9 mouse cellular contexts compared by ENCODE assay signal in the genomic region with DNA sequence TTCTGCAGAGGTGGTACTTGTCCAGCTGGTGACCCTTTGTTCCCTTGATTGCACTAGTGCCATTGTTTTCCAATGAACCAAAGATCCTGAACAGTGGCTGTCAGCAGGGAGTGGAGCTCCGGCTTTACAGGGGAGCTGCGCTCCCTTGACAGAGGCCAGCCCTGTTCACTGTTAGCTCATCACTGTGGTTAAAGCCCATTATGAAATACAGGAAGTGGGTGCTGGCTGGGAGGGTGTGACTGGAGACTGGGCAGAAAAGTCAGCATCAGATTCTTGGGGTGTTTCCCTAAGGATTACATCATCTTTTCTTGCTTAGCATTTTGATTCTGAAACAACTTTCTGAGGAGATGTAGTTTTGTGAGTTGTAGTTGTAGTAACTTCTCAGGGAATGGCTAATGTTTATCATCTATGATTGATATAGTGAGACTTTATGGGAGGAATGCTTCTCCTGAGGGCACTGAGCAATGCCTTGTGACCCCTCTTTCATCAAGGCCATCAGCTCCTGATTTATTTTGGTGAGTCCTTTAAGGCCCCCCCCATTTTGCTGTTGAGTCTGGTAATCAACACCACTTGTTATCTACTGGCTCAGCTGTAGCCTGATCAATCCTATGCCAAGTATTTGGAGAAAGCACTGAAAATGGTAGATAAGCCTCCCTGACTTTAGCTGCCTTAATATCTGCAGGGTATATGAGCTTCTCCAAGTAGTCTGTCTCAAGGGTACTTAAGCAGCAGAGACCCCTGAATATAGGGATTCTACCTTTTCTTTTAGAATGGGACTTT. TPM values are rescaled to one million over a fixed set of nuclear protein-coding genes. Genes with fewer than 3 reads are reported as not detected.
DNase-seq lines count a peak whose midpoint lies in the region; ATAC-seq and TF ChIP-seq lines count a peak whose summit lies in the region.
"Had no signal": no experiment of that assay in that cellular context is flagged by ENCODE, and none has a peak within 500 bp of the region (broad histone marks: within the 10 kb centered on the region; RNA-seq: fewer than 3 reads in every experiment).

No protein-coding gene starts in this region.

- no peak for TF ChIP-seq CTCF in testis, adult 2 months (IDR thresholded peaks at IDR 0.05; ENCODE audit: control insufficient read depth, insufficient read depth, insufficient replicate concordance, low read depth, low read length)
- TF ChIP-seq CTCF in midbrain, postnatal 0 days (IDR thresholded peaks at IDR 0.05): no peak

- no peaks in the 10 kb centered on the region for H3K4me1 ChIP-seq in testis, adult 2 months (ENCODE audit: control insufficient read depth, insufficient read depth, low read length)
- H3K4me1 ChIP-seq in heart, embryonic 12.5 days (replicated peaks): peaks cover 13% of the 10 kb centered on the region
- H3K4me1 ChIP-seq in stomach, embryonic 15.5 days: no peaks in the 10 kb centered on the region
- H3K4me1 ChIP-seq in midbrain, postnatal 0 days (ENCODE audit: insufficient read depth, low read length): no peaks in the 10 kb centered on the region
- H3K4me1 ChIP-seq in forebrain, embryonic 13.5 days: no peaks in the 10 kb centered on the region

- H3K4me3 ChIP-seq in testis, adult 2 months (ENCODE audit: control insufficient read depth, low read depth, low read length): peak overlapping the region; percentile 20
- H3K4me3 ChIP-seq in heart, embryonic 12.5 days: no peak overlapping the region
- H3K4me3 ChIP-seq in stomach, embryonic 15.5 days (replicated peaks): no peak overlapping the region
- H3K4me3 ChIP-seq in midbrain, postnatal 0 days (ENCODE audit: low read depth, low read length): no peak overlapping the region
- no peak overlapping the region for H3K4me3 ChIP-seq in forebrain, embryonic 13.5 days

- no peak for TF ChIP-seq POLR2A in testis, adult 2 months (IDR thresholded peaks at IDR 0.05; ENCODE audit: control insufficient read depth, low read depth, low read length)

- no peaks in the 10 kb centered on the region for H3K9me3 ChIP-seq in heart, embryonic 12.5 days (replicated peaks)
- no peaks in the 10 kb centered on the region for H3K9me3 ChIP-seq in stomach, embryonic 15.5 days
- no peaks in the 10 kb centered on the region for H3K9me3 ChIP-seq in midbrain, postnatal 0 days (ENCODE audit: low read length)
- no peaks in the 10 kb centered on the region for H3K9me3 ChIP-seq in forebrain, embryonic 13.5 days (replicated peaks)

- H3K27ac ChIP-seq in testis, adult 2 months (ENCODE audit: control insufficient read depth, insufficient read depth, low read depth, low read length): peak overlapping the region; percentile 36; the same call in 1 of the 2 replicates
- no peak overlapping the region for H3K27ac ChIP-seq in heart, embryonic 12.5 days (ENCODE audit: poor library complexity, severe bottlenecking)
- no peak overlapping the region for H3K27ac ChIP-seq in stomach, embryonic 15.5 days
- H3K27ac ChIP-seq in midbrain, postnatal 0 days (ENCODE audit: low read depth, low read length): no peak overlapping the region
- no peak overlapping the region for H3K27ac ChIP-seq in forebrain, embryonic 13.5 days

- peak; percentile 81 for ATAC-seq in heart, embryonic 12.5 days (ENCODE audit: insufficient number of reproducible peaks, low FRiP score)
- ATAC-seq in stomach, embryonic 15.5 days (ENCODE audit: insufficient read depth, low FRiP score, low read depth): 0 out of 2 replicates have a peak, but pooled peaks have one; percentile 68
- ATAC-seq in midbrain, postnatal 0 days (ENCODE audit: low FRiP score): no peak
- no peak for ATAC-seq in forebrain, embryonic 13.5 days
- ATAC-seq: forebrain, embryonic 16.5 days had no signal

- no peak overlapping the region for H3K4me2 ChIP-seq in heart, embryonic 12.5 days
- H3K4me2 ChIP-seq in stomach, embryonic 15.5 days: no peak overlapping the region
- H3K4me2 ChIP-seq in midbrain, postnatal 0 days (ENCODE audit: low read depth, low read length, poor library complexity, severe bottlenecking): no peak overlapping the region
- no peak overlapping the region for H3K4me2 ChIP-seq in forebrain, embryonic 13.5 days

- H3K36me3 ChIP-seq in testis, adult 2 months (ENCODE audit: control insufficient read depth, insufficient read depth, low read length): no peaks in the 10 kb centered on the region
- peaks cover 54% of the 10 kb centered on the region for H3K36me3 ChIP-seq in heart, embryonic 12.5 days
- H3K36me3 ChIP-seq in stomach, embryonic 15.5 days: peaks cover 6% of the 10 kb centered on the region; the same call in 1 of the 2 replicates
- H3K36me3 ChIP-seq in midbrain, postnatal 0 days (ENCODE audit: insufficient read depth, low read length): peaks cover 12% of the 10 kb centered on the region
- H3K36me3 ChIP-seq in forebrain, embryonic 13.5 days (ENCODE audit: poor library complexity, severe bottlenecking): peaks cover 32% of the 10 kb centered on the region

- no peaks in the 10 kb centered on the region for H3K27me3 ChIP-seq in testis, adult 2 months (ENCODE audit: control insufficient read depth, insufficient read depth, low read length)
- no peaks in the 10 kb centered on the region for H3K27me3 ChIP-seq in heart, embryonic 12.5 days (replicated peaks)
- no peaks in the 10 kb centered on the region for H3K27me3 ChIP-seq in stomach, embryonic 15.5 days (replicated peaks)
- H3K27me3 ChIP-seq in midbrain, postnatal 0 days (ENCODE audit: insufficient read depth, low read length): no peaks in the 10 kb centered on the region
- no peaks in the 10 kb centered on the region for H3K27me3 ChIP-seq in forebrain, embryonic 13.5 days

- H3K9ac ChIP-seq in heart, embryonic 12.5 days: no peak overlapping the region
- no peak overlapping the region for H3K9ac ChIP-seq in stomach, embryonic 15.5 days
- no peak overlapping the region for H3K9ac ChIP-seq in midbrain, postnatal 0 days (replicated peaks; ENCODE audit: low read length, poor library complexity, severe bottlenecking)
- H3K9ac ChIP-seq in forebrain, embryonic 13.5 days: no peak overlapping the region

- WGBS in heart, embryonic 12.5 days: 6% methylated on average over 2 of the region's 2 CpGs
- 53% methylated on average over 2 of the region's 2 CpGs for WGBS in stomach, embryonic 15.5 days
- WGBS in midbrain, postnatal 0 days: 14% methylated on average over 2 of the region's 2 CpGs
- 7% methylated on average over 2 of the region's 2 CpGs for WGBS in forebrain, embryonic 13.5 days

- DNase-seq in testis, postnatal 10 days (ENCODE audit: low spot score): no peak
- DNase-seq in lung, adult 18-20 months: peak; percentile 52 to 76
- no peak for DNase-seq in midbrain, postnatal 0 days (ENCODE audit: low spot score)
- DNase-seq in ovary, adult 18-20 months (ENCODE audit: low spot score): no peak

RNA-seq across cellular contexts. Expression of gene Arntl2, which starts 19.1 kb away (rescaled TPM):
- 2.7 and 3.0 TPM in 2 replicates for polyA plus RNA-seq in testis, adult 2 months (2012; rRNA removed)
- 3.1 and 3.5 TPM in 2 replicates for polyA plus RNA-seq in heart, embryonic 12.5 days (2016; fragmentation: Nextera tagmentation; extraction: Ambion mirVana)
- 8.2 and 8.4 TPM in 2 replicates for polyA plus RNA-seq in stomach, embryonic 15.5 days (2015; fragmentation: Nextera tagmentation; extraction: Ambion mirVana)
- total RNA-seq in midbrain, postnatal 0 days (2014; rRNA removed): 2.5 and 6.4 TPM in 2 replicates
- polyA plus RNA-seq in midbrain, postnatal 0 days (2015; fragmentation: Nextera tagmentation; extraction: Ambion mirVana): 4.5 and 6.4 TPM in 2 replicates
- 1.1 and 2.2 TPM in 2 replicates for polyA plus RNA-seq in forebrain, embryonic 13.5 days (2015; fragmentation: Nextera tagmentation; extraction: Ambion mirVana)

RNA-seq across cellular contexts. Expression of gene Stk38l, which starts 52.0 kb away (rescaled TPM):
- polyA plus RNA-seq in testis, adult 2 months (2012; rRNA removed): 2.7 and 3.8 TPM in 2 replicates
- 50.6 and 52.7 TPM in 2 replicates for polyA plus RNA-seq in heart, embryonic 12.5 days (2016; fragmentation: Nextera tagmentation; extraction: Ambion mirVana)
- 20.6 and 21.3 TPM in 2 replicates for polyA plus RNA-seq in stomach, embryonic 15.5 days (2015; fragmentation: Nextera tagmentation; extraction: Ambion mirVana)
- total RNA-seq in midbrain, postnatal 0 days (2014; rRNA removed): 6.6 and 8.2 TPM in 2 replicates
- polyA plus RNA-seq in midbrain, postnatal 0 days (2015; fragmentation: Nextera tagmentation; extraction: Ambion mirVana): 12.4 and 12.9 TPM in 2 replicates
- polyA plus RNA-seq in forebrain, embryonic 13.5 days (2015; fragmentation: Nextera tagmentation; extraction: Ambion mirVana): 14.7 and 15.3 TPM in 2 replicates

Comparison
In these comparisons a context has a peak if more than half of its experiments do, and no peak if none do; other contexts are left out.
1. DNase-seq: peak in lung, adult 18-20 months (2 of 2); none in testis, postnatal 10 days (single experiment), midbrain, postnatal 0 days (single experiment) and ovary, adult 18-20 months (single experiment).
2. ATAC-seq: peak in heart, embryonic 12.5 days (single experiment) and stomach, embryonic 15.5 days (single experiment); none in midbrain, postnatal 0 days (single experiment) and forebrain, embryonic 13.5 days (single experiment).